Mouse (Mus musculus): ENCODE data around the gene BC049715. TPM values are rescaled to one million over a fixed set of nuclear protein-coding genes. Genes with fewer than 3 reads are reported as not detected.
A peak's percentile ranks its signal among the peaks of the same experiment; 100 is the strongest.

Gene BC049715
- 1.8 and 2.7 TPM in 2 replicates for polyA plus RNA-seq (2014; fragmentation: Nextera tagmentation; extraction: Ambion mirVana)

- H3K9me3 ChIP-seq (ENCODE audit: control insufficient read depth, low read length) = no peaks in the 10 kb centered on the region
- DNase-seq (ENCODE audit: low spot score) (peak; percentile 44), ATAC-seq (ENCODE audit: insufficient number of reproducible peaks, low FRiP score, low TSS enrichment, low read depth) (peak; percentile 3; the same call in 1 of the 2 replicates)
- H3K9ac ChIP-seq (ENCODE audit: low read length) = peak within 1 kb of the TSS; percentile 95
- H3K36me3 ChIP-seq (ENCODE audit: control insufficient read depth, insufficient read depth, low read length) = peaks cover 12% of the 10 kb centered on the region; the same call in 1 of the 2 replicates
- H3K4me2 ChIP-seq (ENCODE audit: low read depth, severe bottlenecking) = peak within 1 kb of the TSS; percentile 83
- H3K4me3 ChIP-seq (ENCODE audit: low read depth, low read length) = peak within 1 kb of the TSS; percentile 94
- no peaks in the 10 kb centered on the region for H3K4me1 ChIP-seq (ENCODE audit: control insufficient read depth, insufficient read depth, low read length)
- H3K27ac ChIP-seq (replicated peaks; ENCODE audit: low read depth, low read length) = peak within 1 kb of the TSS; percentile 57
- under 1% methylated on average over 34 of the region's 34 CpGs for WGBS
- H3K27me3 ChIP-seq (ENCODE audit: control insufficient read depth, insufficient read depth, low read length) = no peaks in the 10 kb centered on the region
These were observed at the start of gene BC049715 for GRCm38 (mm10) chr6:136827516-136827880. Gene BC049715, plus strand, starts transcription at chr6:136827626.

GRCm38 (mm10) chr6:136781377-136781986 is 45.9 kb upstream of the BC049715 start, which contains the start of gene Gucy2c:
Gene Gucy2c, minus strand, starts transcription at chr6:136781765.
- DNase-seq (ENCODE audit: low spot score) = no peak
- Histone ChIP-seq H3K4me3 (ENCODE audit: low read depth, low read length) (no peak within 1 kb of the TSS), H3K36me3 (ENCODE audit: control insufficient read depth, insufficient read depth, low read length) (no peaks in the 10 kb centered on the region), H3K9ac (ENCODE audit: low read length) (no peak within 1 kb of the TSS), H3K4me1 (ENCODE audit: control insufficient read depth, insufficient read depth, low read length) (no peaks in the 10 kb centered on the region), H3K27ac (replicated peaks; ENCODE audit: low read depth, low read length) (no peak within 1 kb of the TSS), H3K27me3 (ENCODE audit: control insufficient read depth, insufficient read depth, low read length) (no peaks in the 10 kb centered on the region), H3K9me3 (ENCODE audit: control insufficient read depth, low read length) (no peaks in the 10 kb centered on the region), H3K4me2 (ENCODE audit: low read depth, severe bottlenecking) (no peak within 1 kb of the TSS)
- no peak for ATAC-seq (ENCODE audit: insufficient number of reproducible peaks, low FRiP score, low TSS enrichment, low read depth)
- 73% methylated on average over 20 of the region's 20 CpGs for WGBS

- Histone ChIP-seq H3K9me3 (ENCODE audit: control insufficient read depth, low read length) (no peaks in the 10 kb centered on the region), H3K4me1 (ENCODE audit: control insufficient read depth, insufficient read depth, low read length) (no peaks in the 10 kb centered on the region), H3K9ac (ENCODE audit: low read length) (no peak overlapping the region), H3K27ac (replicated peaks; ENCODE audit: low read depth, low read length) (no peak overlapping the region), H3K27me3 (ENCODE audit: control insufficient read depth, insufficient read depth, low read length) (no peaks in the 10 kb centered on the region), H3K36me3 (ENCODE audit: control insufficient read depth, insufficient read depth, low read length) (no peaks in the 10 kb centered on the region), H3K4me3 (ENCODE audit: low read depth, low read length) (no peak overlapping the region), H3K4me2 (ENCODE audit: low read depth, severe bottlenecking) (no peak overlapping the region)
- DNase-seq (ENCODE audit: low spot score) (no peak), ATAC-seq (ENCODE audit: insufficient number of reproducible peaks, low FRiP score, low TSS enrichment, low read depth) (no peak)
- 87% methylated on average over 12 of the region's 12 CpGs for WGBS
These were observed 45.3 kb upstream of the BC049715 start for GRCm38 (mm10) chr6:136782146-136782545.

GRCm38 (mm10) chr6:136782761-136783160 is 44.7 kb upstream of the BC049715 start:
- 88% methylated on average over 9 of the region's 9 CpGs for WGBS
- no peaks in the 10 kb centered on the region for H3K36me3 ChIP-seq (ENCODE audit: control insufficient read depth, insufficient read depth, low read length)
- no peak overlapping the region for H3K4me3 ChIP-seq (ENCODE audit: low read depth, low read length)

GRCm38 (mm10) chr6:136789391-136789971 is 37.9 kb upstream of the BC049715 start:
- no peak overlapping the region for H3K4me2 ChIP-seq (ENCODE audit: low read depth, severe bottlenecking)
- H3K27ac ChIP-seq (replicated peaks; ENCODE audit: low read depth, low read length) = no peak overlapping the region
- ATAC-seq (ENCODE audit: insufficient number of reproducible peaks, low FRiP score, low TSS enrichment, low read depth) = no peak
- 67% methylated on average over 5 of the region's 5 CpGs for WGBS
- H3K27me3 ChIP-seq (ENCODE audit: control insufficient read depth, insufficient read depth, low read length) = no peaks in the 10 kb centered on the region
- no peak overlapping the region for H3K4me3 ChIP-seq (ENCODE audit: low read depth, low read length)
- no peaks in the 10 kb centered on the region for H3K36me3 ChIP-seq (ENCODE audit: control insufficient read depth, insufficient read depth, low read length)
- no peak overlapping the region for H3K9ac ChIP-seq (ENCODE audit: low read length)
- H3K9me3 ChIP-seq (ENCODE audit: control insufficient read depth, low read length) = no peaks in the 10 kb centered on the region
- H3K4me1 ChIP-seq (ENCODE audit: control insufficient read depth, insufficient read depth, low read length) = no peaks in the 10 kb centered on the region
- DNase-seq (ENCODE audit: low spot score) = no peak

More at GRCm38 (mm10) chr6:136782761-136783160, 44.7 kb upstream of the BC049715 start:
- Histone ChIP-seq H3K9me3 (ENCODE audit: control insufficient read depth, low read length) (no peaks in the 10 kb centered on the region), H3K27ac (replicated peaks; ENCODE audit: low read depth, low read length) (no peak overlapping the region), H3K9ac (ENCODE audit: low read length) (no peak overlapping the region), H3K4me2 (ENCODE audit: low read depth, severe bottlenecking) (no peak overlapping the region), H3K4me1 (ENCODE audit: control insufficient read depth, insufficient read depth, low read length) (no peaks in the 10 kb centered on the region), H3K27me3 (ENCODE audit: control insufficient read depth, insufficient read depth, low read length) (no peaks in the 10 kb centered on the region)
- ATAC-seq (ENCODE audit: insufficient number of reproducible peaks, low FRiP score, low TSS enrichment, low read depth) (no peak), DNase-seq (ENCODE audit: low spot score) (no peak)

GRCm38 (mm10) chr6:136792884-136793758 is 34.3 kb upstream of the BC049715 start:
- WGBS = 14% methylated on average over 16 of the region's 16 CpGs
- H3K4me1 ChIP-seq (ENCODE audit: control insufficient read depth, insufficient read depth, low read length) = no peaks in the 10 kb centered on the region
- H3K4me2 ChIP-seq (ENCODE audit: low read depth, severe bottlenecking) = peak overlapping the region; percentile 76
- H3K9me3 ChIP-seq (ENCODE audit: control insufficient read depth, low read length) = no peaks in the 10 kb centered on the region
- ATAC-seq (ENCODE audit: insufficient number of reproducible peaks, low FRiP score, low TSS enrichment, low read depth) (peak; percentile 72), DNase-seq (ENCODE audit: low spot score) (peak; percentile 69)
- H3K36me3 ChIP-seq (ENCODE audit: control insufficient read depth, insufficient read depth, low read length) = no peaks in the 10 kb centered on the region
- peak overlapping the region; percentile 53 for H3K9ac ChIP-seq (ENCODE audit: low read length)
- H3K4me3 ChIP-seq (ENCODE audit: low read depth, low read length) = peak overlapping the region; percentile 33
- H3K27me3 ChIP-seq (ENCODE audit: control insufficient read depth, insufficient read depth, low read length) = no peaks in the 10 kb centered on the region
- peak overlapping the region; percentile 80 for H3K27ac ChIP-seq (replicated peaks; ENCODE audit: low read depth, low read length)

- WGBS = under 1% methylated on average over 24 of the region's 24 CpGs
- Histone ChIP-seq H3K4me3 (ENCODE audit: low read depth, low read length) (peak overlapping the region; percentile 33), H3K27ac (replicated peaks; ENCODE audit: low read depth, low read length) (peak overlapping the region; percentile 80), H3K4me1 (ENCODE audit: control insufficient read depth, insufficient read depth, low read length) (no peaks in the 10 kb centered on the region), H3K36me3 (ENCODE audit: control insufficient read depth, insufficient read depth, low read length) (no peaks in the 10 kb centered on the region), H3K27me3 (ENCODE audit: control insufficient read depth, insufficient read depth, low read length) (no peaks in the 10 kb centered on the region), H3K4me2 (ENCODE audit: low read depth, severe bottlenecking) (peak overlapping the region; percentile 76), H3K9ac (ENCODE audit: low read length) (peak overlapping the region; percentile 53), H3K9me3 (ENCODE audit: control insufficient read depth, low read length) (no peaks in the 10 kb centered on the region)
- DNase-seq (ENCODE audit: low spot score) (peak; percentile 53), ATAC-seq (ENCODE audit: insufficient number of reproducible peaks, low FRiP score, low TSS enrichment, low read depth) (0 out of 2 replicates have a peak, but pooled peaks have one; percentile 58)
These were observed 33.4 kb upstream of the BC049715 start for GRCm38 (mm10) chr6:136793831-136794525.

- Histone ChIP-seq H3K9ac (ENCODE audit: low read length) (no peak overlapping the region), H3K4me2 (ENCODE audit: low read depth, severe bottlenecking) (no peak overlapping the region), H3K4me3 (ENCODE audit: low read depth, low read length) (no peak overlapping the region), H3K36me3 (ENCODE audit: control insufficient read depth, insufficient read depth, low read length) (no peaks in the 10 kb centered on the region), H3K27me3 (ENCODE audit: control insufficient read depth, insufficient read depth, low read length) (no peaks in the 10 kb centered on the region), H3K9me3 (ENCODE audit: control insufficient read depth, low read length) (no peaks in the 10 kb centered on the region), H3K4me1 (ENCODE audit: control insufficient read depth, insufficient read depth, low read length) (no peaks in the 10 kb centered on the region), H3K27ac (replicated peaks; ENCODE audit: low read depth, low read length) (no peak overlapping the region)
- ATAC-seq (ENCODE audit: insufficient number of reproducible peaks, low FRiP score, low TSS enrichment, low read depth) (no peak), DNase-seq (ENCODE audit: low spot score) (no peak)
- WGBS = 52% methylated on average over 1 of the region's 1 CpGs
These were observed 32.3 kb upstream of the BC049715 start for GRCm38 (mm10) chr6:136795110-136795509.

Measured in limb, embryonic 11.5 days (tissue).